Mouse (Mus musculus) megakaryocyte-erythroid progenitor cell, adult 5-6 weeks (primary cell): ENCODE measurements around the gene Gng12. TPM values are rescaled to one million over a fixed set of nuclear protein-coding genes. Genes with fewer than 3 reads are reported as not detected.

Experiments used
- ATAC-seq: replicated peaks from 2 replicates; pipeline ENCODE4 v1.8.0; 2016; ENCODE audit warnings: mild to moderate bottlenecking, inconsistent platforms; ENCODE audit not compliant: severe bottlenecking, poor library complexity, low FRiP score, low TSS enrichment
- total RNA-seq, 2 experiments: library from RNA; stranded (forward) in 1 of 2; stranded (reverse) in 1 of 2; fragments of 200-1000, 215-1000 nt in 1 of 2; fragments of >200 nt in 1 of 2; fragmentation: Nextera tagmentation in 1 of 2; gene quantifications; 2 replicates each; pipeline ENCODE4 v1.2.3; 2014 to 2017

The Gng12 gene
- total RNA-seq, 2 experiments from 2014 or later = 25.4 to 37.5 TPM

GRCm38 (mm10) chr6:66981864-66982263, 85.7 kb downstream of the Gng12 start:
- 0 out of 2 replicates have a peak, but pooled peaks have one; percentile 6 for ATAC-seq

GRCm38 (mm10) chr6:66984079-66984478, 87.9 kb downstream of the Gng12 start:
- no peak for ATAC-seq

- peak; percentile 58 for ATAC-seq
Observed at GRCm38 (mm10) chr6:66984672-66985071, 88.5 kb downstream of the Gng12 start.

- no peak for ATAC-seq
Observed at GRCm38 (mm10) chr6:66985500-66985899, 89.3 kb downstream of the Gng12 start.

GRCm38 (mm10) chr6:66986063-66986462, 89.9 kb downstream of the Gng12 start:
- no peak for ATAC-seq

- ATAC-seq = no peak
Observed at GRCm38 (mm10) chr6:66987643-66988042, 91.4 kb downstream of the Gng12 start.

GRCm38 (mm10) chr6:66988363-66988762, 92.2 kb downstream of the Gng12 start:
- ATAC-seq = no peak

- ATAC-seq = peak; percentile 74
Observed at GRCm38 (mm10) chr6:66989037-66989436, 92.8 kb downstream of the Gng12 start.

GRCm38 (mm10) chr6:66989518-66989917, 93.3 kb downstream of the Gng12 start:
- ATAC-seq = no peak

- no peak for ATAC-seq
Observed at GRCm38 (mm10) chr6:66992232-66992631, 96.0 kb downstream of the Gng12 start.

GRCm38 (mm10) chr6:66992786-66993185, 96.6 kb downstream of the Gng12 start:
- no peak for ATAC-seq

GRCm38 (mm10) chr6:66994981-66995380, 98.8 kb downstream of the Gng12 start:
- no peak for ATAC-seq

- no peak for ATAC-seq
Observed at GRCm38 (mm10) chr6:66995825-66996224, 99.6 kb downstream of the Gng12 start.

GRCm38 (mm10) chr6:66996257-66996656, 100.1 kb downstream of the Gng12 start:
- ATAC-seq = no peak

GRCm38 (mm10) chr6:66998645-66999044, 102.4 kb downstream of the Gng12 start:
- no peak for ATAC-seq

- no peak for ATAC-seq
Observed at GRCm38 (mm10) chr6:66999800-67000199, 103.6 kb downstream of the Gng12 start.

GRCm38 (mm10) chr6:67009888-67010287, 113.7 kb downstream of the Gng12 start:
- ATAC-seq = no peak

GRCm38 (mm10) chr6:67010370-67011216, 114.4 kb downstream of the Gng12 start:
- no peak for ATAC-seq

GRCm38 (mm10) chr6:67011217-67011518, 115.0 kb downstream of the Gng12 start:
- ATAC-seq = no peak

GRCm38 (mm10) chr6:67013293-67013948, 117.2 kb downstream of the Gng12 start:
- ATAC-seq = no peak; the same call in 1 of the 2 replicates
